Mouse (Mus musculus) liver, postnatal 0 days (tissue): ENCODE data around the gene Robo1.

Source experiments
- CTCF ChIP-seq: sonication (generic); IDR thresholded peaks from 2 replicates; pipeline ENCODE4 v1.5.1; 2016; ENCODE audit warnings: antibody characterized with exemption, low read depth
- EP300 ChIP-seq: IDR thresholded peaks from 2 replicates; pipeline ENCODE4 v1.6.1; 2016; ENCODE audit warnings: antibody characterized with exemption, low read depth, mild to moderate bottlenecking

DNA sequence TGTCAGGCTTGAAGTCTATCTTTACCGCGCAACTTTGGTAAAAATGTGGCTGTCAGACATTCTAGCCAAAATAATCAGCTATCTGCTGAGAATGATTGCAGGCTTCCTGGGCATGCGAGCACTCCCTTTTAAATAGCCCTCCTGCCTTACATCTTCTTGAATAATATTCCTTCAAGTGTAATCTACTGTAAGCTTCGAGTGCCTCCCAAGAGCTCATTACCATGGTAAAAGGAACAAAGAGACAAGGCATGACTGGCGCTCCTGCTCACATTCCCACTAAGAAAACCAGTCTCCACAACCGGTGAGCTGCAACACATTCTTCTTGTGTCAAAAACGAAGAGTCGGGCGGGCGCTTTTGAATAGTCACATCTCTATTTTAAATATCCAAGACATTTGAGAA, 314.8 kb downstream of the Robo1 start:
- no peak for TF ChIP-seq CTCF
- TF ChIP-seq EP300: no peak
